Comparison of ENCODE assay signal across 12 mouse cellular contexts in genomic region chr2:178888704-178889103, GRCm38 (mm10).
DNase-seq lines count a peak whose midpoint lies in the region; ATAC-seq lines count a peak whose summit lies in the region.
"Had no signal": no experiment of that assay in that cellular context is flagged by ENCODE, and none has a peak within 500 bp of the region (broad histone marks: within the 10 kb centered on the region; RNA-seq: fewer than 3 reads in every experiment).

No protein-coding gene starts in this region.

- H3K4me3 ChIP-seq in heart, embryonic 10.5 days = no peak overlapping the region
- no peak overlapping the region for H3K4me3 ChIP-seq in midbrain, embryonic 15.5 days
- H3K4me3 ChIP-seq in midbrain, embryonic 11.5 days (ENCODE audit: low read depth, low read length) = no peak overlapping the region
- H3K4me3 ChIP-seq in neural tube, embryonic 14.5 days (ENCODE audit: low read depth, low read length) = no peak overlapping the region
- H3K4me3 ChIP-seq: limb, embryonic 12.5 days had no signal

- peak; percentile 62 for ATAC-seq in midbrain, embryonic 15.5 days (replicated peaks)
- no peak for ATAC-seq in midbrain, embryonic 11.5 days (ENCODE audit: low FRiP score)
- ATAC-seq in neural tube, embryonic 14.5 days (ENCODE audit: low read depth) = peak; percentile 54; the same call in 1 of the 2 replicates

- intact Hi-C loops in heart, postnatal 14 days (cut with DNase I) = loop anchor here (10.0 kb wide), 2 partner anchors 254 to 384 kb away; no protein-coding TSS in a partner anchor

- WGBS in heart, embryonic 10.5 days = 72% methylated on average over 6 of the region's 6 CpGs
- 71% methylated on average over 6 of the region's 6 CpGs for WGBS in midbrain, embryonic 15.5 days
- WGBS in midbrain, embryonic 11.5 days = 83% methylated on average over 6 of the region's 6 CpGs
- 56% methylated on average over 6 of the region's 6 CpGs for WGBS in neural tube, embryonic 14.5 days

- no peak overlapping the region for H3K9ac ChIP-seq in midbrain, embryonic 15.5 days
- no peak overlapping the region for H3K9ac ChIP-seq in midbrain, embryonic 11.5 days (ENCODE audit: low read length)
- H3K9ac ChIP-seq in neural tube, embryonic 14.5 days (replicated peaks; ENCODE audit: low read depth, low read length) = no peak overlapping the region
- H3K9ac ChIP-seq: limb, embryonic 12.5 days had no signal

- peaks cover 4% of the 10 kb centered on the region; the same call in 1 of the 2 replicates for H3K4me1 ChIP-seq in heart, embryonic 10.5 days
- peaks cover 4% of the 10 kb centered on the region; the same call in 1 of the 2 replicates for H3K4me1 ChIP-seq in midbrain, embryonic 15.5 days
- no peaks in the 10 kb centered on the region for H3K4me1 ChIP-seq in midbrain, embryonic 11.5 days (ENCODE audit: control insufficient read depth, insufficient read depth, low read length)
- H3K4me1 ChIP-seq in neural tube, embryonic 14.5 days (ENCODE audit: control insufficient read depth, insufficient read depth, low read length) = no peaks in the 10 kb centered on the region
- H3K4me1 ChIP-seq: limb, embryonic 12.5 days had no signal

- H3K4me2 ChIP-seq in midbrain, embryonic 15.5 days = no peak overlapping the region
- no peak overlapping the region for H3K4me2 ChIP-seq in midbrain, embryonic 11.5 days
- H3K4me2 ChIP-seq in neural tube, embryonic 14.5 days (ENCODE audit: low read depth, low read length) = no peak overlapping the region
- H3K4me2 ChIP-seq: limb, embryonic 12.5 days had no signal

- no peaks in the 10 kb centered on the region for H3K27me3 ChIP-seq in heart, embryonic 10.5 days (ENCODE audit: insufficient read depth, poor library complexity, severe bottlenecking)
- no peaks in the 10 kb centered on the region for H3K27me3 ChIP-seq in midbrain, embryonic 15.5 days (replicated peaks)
- H3K27me3 ChIP-seq in midbrain, embryonic 11.5 days (ENCODE audit: control insufficient read depth, insufficient read depth, low read length) = no peaks in the 10 kb centered on the region
- no peaks in the 10 kb centered on the region for H3K27me3 ChIP-seq in neural tube, embryonic 14.5 days (ENCODE audit: control insufficient read depth, insufficient read depth, low read length)
- H3K27me3 ChIP-seq: limb, embryonic 12.5 days had no signal

- no peak overlapping the region for H3K27ac ChIP-seq in heart, embryonic 10.5 days
- no peak overlapping the region for H3K27ac ChIP-seq in midbrain, embryonic 15.5 days
- H3K27ac ChIP-seq in midbrain, embryonic 11.5 days (ENCODE audit: low read depth, low read length) = no peak overlapping the region
- H3K27ac ChIP-seq in neural tube, embryonic 14.5 days (ENCODE audit: low read depth, low read length) = no peak overlapping the region
- H3K27ac ChIP-seq: limb, embryonic 12.5 days had no signal

- H3K9me3 ChIP-seq in heart, embryonic 10.5 days = no peaks in the 10 kb centered on the region
- H3K9me3 ChIP-seq in midbrain, embryonic 15.5 days = no peaks in the 10 kb centered on the region
- H3K9me3 ChIP-seq in midbrain, embryonic 11.5 days (ENCODE audit: control insufficient read depth, low read length) = no peaks in the 10 kb centered on the region
- H3K9me3 ChIP-seq in neural tube, embryonic 14.5 days (ENCODE audit: control insufficient read depth, low read length) = no peaks in the 10 kb centered on the region
- H3K9me3 ChIP-seq: limb, embryonic 12.5 days had no signal

- peak; percentile 10 to 29 for DNase-seq in heart, adult 18-20 months
- no peak for DNase-seq in heart, embryonic 10.5 days (ENCODE audit: low spot score)
- DNase-seq in midbrain, embryonic 11.5 days (ENCODE audit: low spot score, missing footprints) = no peak
- peak; percentile 18 to 19 for DNase-seq in heart, postnatal 14 days
- DNase-seq in frontal cortex, postnatal 36 days (ENCODE audit: low spot score in 2 of 2) = no peak
- DNase-seq in MN1 (ENCODE audit: low spot score) = no peak
- DNase-seq: kidney, postnatal 14 days; right cerebral cortex, adult 18-20 months; thymus, adult 2 months had no signal

- H3K36me3 ChIP-seq in heart, embryonic 10.5 days = no peaks in the 10 kb centered on the region
- H3K36me3 ChIP-seq in midbrain, embryonic 15.5 days (replicated peaks) = no peaks in the 10 kb centered on the region
- H3K36me3 ChIP-seq in midbrain, embryonic 11.5 days (ENCODE audit: control insufficient read depth, insufficient read depth, low read length) = no peaks in the 10 kb centered on the region
- no peaks in the 10 kb centered on the region for H3K36me3 ChIP-seq in neural tube, embryonic 14.5 days (ENCODE audit: control insufficient read depth, insufficient read depth, low read length)
- H3K36me3 ChIP-seq: limb, embryonic 12.5 days had no signal

Comparison
In these comparisons a context has a peak if more than half of its experiments do, and no peak if none do; other contexts are left out.
1. DNase-seq: peak in heart, adult 18-20 months (2 of 2) and heart, postnatal 14 days (2 of 2); none in heart, embryonic 10.5 days (single experiment), midbrain, embryonic 11.5 days (single experiment), frontal cortex, postnatal 36 days (0 of 2) and MN1 (single experiment).